Mouse (Mus musculus) megakaryocyte, embryonic 14.5 days (primary cell): Measurements from ENCODE around the gene Nudt8.

Source experiments
- FLI1 ChIP-seq: IDR thresholded peaks from 2 replicates; pipeline ENCODE4 v1.6.1; 2012; ENCODE audit warnings: low read length, inconsistent platforms, mixed read lengths
- GATA1 ChIP-seq: IDR thresholded peaks from 3 replicates; pipeline ENCODE4 v1.6.1; 2012; ENCODE audit warnings: mixed read lengths, low read length, inconsistent platforms, borderline replicate concordance

DNA sequence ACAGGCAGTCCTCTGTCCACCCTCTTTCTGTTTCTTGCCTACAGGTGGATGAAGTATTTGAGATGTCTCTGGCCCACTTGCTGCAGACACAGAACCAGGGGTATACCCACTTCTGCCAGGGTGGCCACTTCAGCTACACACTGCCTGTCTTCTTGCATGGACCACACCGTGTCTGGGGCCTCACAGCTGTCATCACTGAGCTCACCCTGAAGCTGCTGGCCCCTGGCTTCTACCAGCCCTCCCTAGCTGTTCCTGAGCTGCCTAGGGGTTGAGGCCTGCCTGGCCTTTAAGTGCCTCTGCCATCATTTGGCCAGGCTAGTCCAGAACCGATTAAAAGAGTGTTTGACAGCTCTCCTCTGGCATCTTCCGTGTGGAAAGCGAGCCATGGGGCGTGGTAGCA is 1.4 kb downstream of the Nudt8 start:
- TF ChIP-seq GATA1 (no peak), FLI1 (no peak)
